Mouse (Mus musculus) CD8-positive naive resting alpha-beta T cell, adult 2 months (primary cell): ENCODE data around the gene Polg.

Experiments used
- DNase-seq, 2 experiments: peaks; one replicate each; pipeline ENCODE4 v3.0.0; 2022; ENCODE audit warnings: low read depth in 2 of 2, low spot score in 2 of 2

Gene Polg

DNA sequence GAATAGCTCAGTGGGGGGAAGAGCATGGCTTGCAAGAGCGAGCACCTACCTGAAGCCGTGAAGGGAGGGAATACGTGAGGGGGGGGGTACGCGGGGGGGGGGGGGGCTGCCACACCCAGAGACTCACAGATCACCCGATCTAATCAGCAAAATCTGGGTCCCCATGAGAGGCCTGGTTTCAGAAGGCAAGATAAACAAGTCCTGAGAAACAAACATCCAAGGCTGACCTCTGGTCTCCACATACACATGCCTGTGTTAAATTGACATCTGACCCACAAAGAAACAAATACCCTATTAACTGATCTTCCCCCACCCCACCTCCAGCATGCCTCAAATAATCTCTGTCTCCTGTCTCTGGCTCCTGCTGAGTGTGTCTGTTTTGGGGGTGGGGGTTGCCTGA is 1.8 kb upstream of the Polg start:
- no peak for DNase-seq

DNA sequence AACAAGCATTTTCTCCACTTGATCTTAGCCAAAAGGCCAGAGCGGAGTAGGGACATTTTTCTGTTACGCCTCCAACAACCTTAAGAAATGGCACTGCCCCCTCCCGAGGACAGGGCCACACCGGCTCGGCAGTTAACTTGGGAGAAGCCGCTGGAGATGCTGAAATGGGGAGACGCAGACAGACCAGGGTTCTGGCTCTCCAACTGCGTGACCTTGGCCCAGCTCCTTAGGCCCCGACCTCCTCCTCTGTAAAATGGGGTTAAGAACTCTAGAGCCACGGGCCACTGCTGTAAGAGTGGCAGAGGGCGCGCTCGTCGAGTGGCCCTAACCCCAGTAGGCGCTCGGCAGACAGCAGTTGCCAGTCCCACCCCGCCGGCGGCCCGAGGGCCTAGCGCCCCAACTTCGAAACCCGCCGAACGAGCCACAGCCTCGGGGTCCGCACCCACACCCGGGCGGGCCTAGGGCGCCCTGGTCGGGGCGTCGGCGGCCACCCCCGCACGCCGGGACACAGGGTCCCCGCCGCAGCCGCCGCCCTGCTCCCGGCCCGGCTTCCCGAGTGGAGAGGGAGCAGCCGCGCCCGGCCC is 609 bp downstream of the Polg start:
- DNase-seq: no peak

DNA sequence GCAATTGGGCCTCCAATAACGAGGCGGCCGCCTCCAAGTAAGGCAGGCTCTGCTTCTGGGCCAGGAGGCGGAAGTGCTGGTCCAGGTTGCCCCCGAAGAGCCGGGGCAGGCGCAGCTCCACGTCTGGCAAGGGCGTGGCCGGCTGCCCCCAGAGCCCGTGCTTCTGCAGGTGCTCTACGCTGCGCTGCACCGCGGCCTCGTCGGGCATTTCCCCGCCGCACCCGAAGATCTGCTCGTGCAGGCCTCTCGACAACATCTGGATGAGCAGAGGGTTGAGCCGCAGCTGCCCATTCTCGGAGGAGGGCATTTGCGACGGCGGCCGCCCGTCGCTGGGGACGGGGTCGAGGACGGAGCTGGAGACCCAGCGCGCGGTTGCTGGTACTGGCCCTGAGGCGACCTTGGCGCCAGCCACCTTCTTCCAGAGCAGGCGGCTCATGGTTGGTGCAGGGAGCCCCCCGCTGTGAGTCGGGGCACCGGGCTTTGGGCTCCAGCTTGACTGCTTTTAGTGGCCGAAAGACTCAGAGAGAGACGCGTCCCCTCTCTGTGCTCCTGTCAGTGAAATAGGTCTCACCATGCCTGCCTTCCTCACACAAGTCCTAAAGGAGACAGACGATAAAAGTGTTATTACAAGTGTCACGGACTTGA is 1.3 kb downstream of the Polg start:
- no peak for DNase-seq

DNA sequence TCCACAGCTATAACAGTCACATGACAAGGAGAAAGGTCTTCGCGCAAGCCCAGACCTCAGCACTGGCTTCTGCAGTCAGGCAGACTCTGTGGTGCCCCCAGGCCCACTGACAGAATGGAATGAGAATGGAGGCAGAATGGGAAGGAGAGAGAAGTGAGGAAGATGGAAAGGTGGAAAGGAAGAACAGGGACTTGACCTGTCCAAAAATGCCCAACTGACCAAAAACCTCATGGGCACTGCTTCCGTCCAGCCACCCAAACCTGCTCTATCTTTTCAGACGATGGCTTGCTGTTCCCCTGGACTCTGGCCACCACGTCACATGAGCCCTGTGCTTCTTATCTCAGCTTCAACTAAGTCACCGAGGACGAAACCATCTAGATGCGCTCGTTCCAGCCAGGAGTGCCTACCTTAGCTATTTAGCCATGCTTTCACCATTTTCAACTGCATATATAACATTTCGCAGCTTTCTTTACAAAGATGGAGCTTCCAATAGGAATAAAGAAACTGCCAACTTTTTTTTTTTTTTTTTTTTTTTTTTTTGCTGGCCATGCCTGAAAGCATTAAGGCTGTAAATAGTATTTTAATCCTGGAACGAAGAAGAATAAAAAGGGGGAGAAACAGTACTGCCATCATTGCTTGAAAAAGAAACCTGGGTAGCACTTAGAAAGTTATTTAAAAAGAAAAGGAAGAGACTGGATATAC is 2.6 kb downstream of the Polg start:
- no peak for DNase-seq

- DNase-seq: no peak
Measured at GRCm38 (mm10) chr7:79461721-79462120, 4.4 kb downstream of the Polg start.

DNA sequence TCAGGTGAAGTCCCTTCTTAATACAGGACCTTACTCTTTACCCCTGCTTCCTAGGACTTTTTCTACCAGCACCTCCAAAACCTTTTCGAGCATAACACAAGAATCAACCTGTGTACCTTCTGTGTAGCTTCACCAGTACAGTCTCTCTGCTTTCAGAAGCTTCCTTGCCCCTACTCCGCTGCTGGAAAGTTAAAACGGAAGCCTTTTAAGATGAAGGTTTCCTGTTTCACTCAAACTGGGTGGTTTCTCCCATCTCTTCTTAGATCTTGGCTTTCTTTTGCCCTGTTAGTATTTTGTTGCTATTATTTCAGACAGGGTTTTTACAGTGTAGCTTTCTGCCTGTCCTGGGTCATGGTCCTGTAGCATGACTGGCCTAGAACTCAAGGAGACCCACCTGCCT is 18.7 kb downstream of the Polg start:
- no peak for DNase-seq

- DNase-seq: no peak
Measured at GRCm38 (mm10) chr7:79447048-79447447, 19.1 kb downstream of the Polg start.

DNA sequence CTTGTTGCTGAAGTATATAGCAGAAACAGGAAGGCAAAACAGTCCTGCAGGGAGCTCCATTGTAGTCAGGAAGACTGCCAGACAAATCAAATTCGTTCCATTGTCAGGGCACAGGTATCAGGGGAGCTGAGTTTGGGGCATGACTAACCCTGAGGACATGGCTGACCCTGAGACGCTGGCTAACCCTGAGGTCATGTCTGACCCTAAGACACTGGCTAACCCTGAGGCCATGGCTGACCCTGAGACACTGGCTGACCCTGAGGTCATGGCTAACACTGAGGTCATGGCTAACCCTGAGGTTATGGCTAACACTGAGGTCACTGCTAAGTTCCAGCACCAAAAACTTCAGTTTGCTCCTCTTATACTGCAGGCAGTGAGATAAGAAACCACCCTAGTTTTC is 26.1 kb downstream of the Polg start:
- no peak for DNase-seq

DNA sequence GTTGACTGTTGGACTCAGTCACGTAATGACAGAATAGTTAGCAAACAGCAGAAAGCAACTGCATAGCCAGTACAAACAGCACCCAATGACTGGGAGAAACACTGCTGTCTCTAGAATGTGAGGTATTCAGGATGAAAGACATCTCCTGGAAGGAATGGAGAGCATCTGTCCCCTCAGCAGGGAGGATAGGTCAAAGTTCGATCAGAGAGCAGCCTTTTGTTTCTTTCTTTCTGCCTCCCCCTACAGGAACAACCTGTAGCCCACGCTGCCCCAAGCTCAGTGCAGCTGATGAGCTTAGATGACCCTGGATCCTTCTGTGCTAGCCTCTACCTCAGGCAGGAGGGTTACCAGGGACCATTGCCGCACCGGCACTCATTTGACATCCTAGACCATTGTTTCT is 37.9 kb downstream of the Polg start:
- no peak for DNase-seq

DNA sequence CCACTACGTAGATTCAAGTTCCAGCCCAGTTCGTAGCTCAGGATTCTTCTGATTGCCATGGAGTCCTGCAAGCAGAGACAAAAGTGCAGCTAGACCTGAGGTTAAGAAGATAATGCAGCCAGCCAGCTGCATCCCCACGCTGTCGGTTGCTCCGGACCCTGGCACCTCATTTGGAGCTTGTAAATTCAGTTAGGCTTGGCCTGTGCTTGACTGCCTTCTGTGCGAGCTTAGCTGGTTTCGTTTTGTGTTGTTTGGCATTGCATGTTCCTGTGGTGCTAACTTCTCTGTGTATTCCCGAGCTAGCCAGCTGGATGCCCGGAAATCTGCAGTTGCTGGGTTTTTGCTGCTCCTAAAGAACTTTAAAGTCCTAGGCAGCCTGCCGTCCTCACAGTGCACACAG is 40.4 kb downstream of the Polg start:
- DNase-seq: no peak

GRCm38 (mm10) chr7:79422876-79423275 is 43.3 kb downstream of the Polg start:
- DNase-seq: no peak

DNA sequence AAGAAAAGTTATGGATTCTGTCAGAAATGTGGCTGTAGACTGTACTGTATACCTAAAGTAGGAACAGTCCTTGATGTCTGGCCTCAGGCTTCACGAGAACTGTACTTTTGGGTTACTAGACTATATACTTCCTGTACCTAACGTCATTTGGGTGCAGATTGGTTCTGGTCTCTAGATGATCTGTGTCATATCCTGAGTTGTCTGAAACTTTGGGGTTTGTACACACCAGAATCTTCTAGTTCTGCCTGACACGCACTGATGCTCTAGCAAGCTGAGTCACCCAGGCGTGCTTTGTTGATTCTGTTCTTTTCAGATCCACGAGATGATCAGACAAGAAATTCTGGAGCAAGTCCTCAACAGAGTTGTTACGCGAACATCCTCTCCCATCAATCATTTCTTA is 46.2 kb downstream of the Polg start:
- no peak for DNase-seq

DNA sequence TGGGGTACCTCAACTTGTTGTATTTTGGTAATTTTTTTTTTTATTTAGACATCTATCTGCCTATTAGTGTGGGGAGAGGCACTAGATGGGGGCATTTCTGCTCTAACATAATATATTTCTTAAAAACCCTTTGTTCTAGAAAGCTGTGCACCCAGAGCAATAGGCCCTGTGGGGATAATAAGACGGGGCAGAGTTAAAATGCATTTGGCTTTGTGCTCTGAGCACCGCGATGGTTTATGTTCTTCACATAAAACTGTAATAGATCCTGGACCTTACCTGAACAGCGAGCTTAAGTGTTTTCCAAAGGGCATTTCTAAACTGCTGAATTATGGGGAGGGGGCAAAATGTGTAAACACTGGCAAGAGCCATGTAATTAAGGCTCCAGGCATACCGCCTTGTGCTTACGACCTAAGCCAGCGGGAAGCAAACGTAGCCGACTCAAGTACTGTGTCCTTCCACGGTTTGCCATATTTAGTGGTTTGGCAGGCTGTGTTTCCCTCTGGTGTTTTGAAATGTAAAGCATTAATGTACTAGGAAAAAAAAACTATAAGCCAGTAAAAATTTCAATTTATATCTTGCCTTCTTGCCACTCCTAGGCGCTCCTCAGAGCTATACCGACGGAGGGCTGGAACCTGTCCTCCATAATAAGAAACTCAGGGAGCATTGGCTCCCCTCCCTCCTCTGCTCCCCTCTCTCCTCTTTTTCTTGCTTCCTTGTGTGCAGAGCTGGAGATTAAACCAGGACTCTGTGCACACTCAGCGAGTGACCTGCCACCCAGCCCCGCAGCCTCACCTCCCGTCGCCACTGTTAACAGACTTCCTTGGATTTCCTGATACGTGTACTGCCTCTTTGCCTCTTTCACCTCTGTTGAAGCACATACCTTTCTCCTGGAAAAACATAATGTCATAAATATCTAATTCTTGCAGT is 51.5 kb downstream of the Polg start:
- DNase-seq: no peak

DNA sequence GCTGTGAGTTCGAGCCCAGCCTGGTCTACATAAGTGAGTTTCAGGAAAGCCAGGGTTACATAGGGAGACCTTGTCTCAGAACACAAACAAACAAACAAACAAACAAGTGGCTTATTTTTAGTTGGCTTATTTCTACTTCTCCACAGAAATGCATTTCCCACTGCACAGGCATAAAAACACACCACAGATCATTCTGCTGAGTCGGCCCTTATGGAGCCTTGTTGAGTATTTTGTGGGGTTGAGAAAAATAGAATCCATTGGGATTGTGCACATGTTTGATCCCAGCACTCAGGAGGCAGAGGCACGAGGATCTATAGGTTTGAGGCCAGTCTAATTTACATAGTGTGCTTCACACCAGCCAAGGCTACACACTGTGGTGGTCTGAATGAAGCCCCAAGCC is 65.9 kb downstream of the Polg start:
- no peak for DNase-seq

GRCm38 (mm10) chr7:79398971-79399370 is 67.2 kb downstream of the Polg start:
- no peak for DNase-seq

- DNase-seq: no peak
Measured at GRCm38 (mm10) chr7:79398426-79398825, 67.7 kb downstream of the Polg start.

GRCm38 (mm10) chr7:79397446-79397963 is 68.7 kb downstream of the Polg start:
- DNase-seq: no peak
